Mouse (Mus musculus): Measurements from ENCODE around the gene Agfg1. TPM values are rescaled to one million over a fixed set of nuclear protein-coding genes. Genes with fewer than 3 reads are reported as not detected.

Gene Agfg1
- polyA plus RNA-seq, 1 experiment from 2014 or later, result 47.3 TPM

GRCm38 (mm10) chr1:82839614-82840421, 535 bp downstream of the Agfg1 start:
- Histone ChIP-seq H3K9ac (ENCODE audit: low read length) (peak overlapping the region; percentile 93), H3K4me3 (ENCODE audit: low read depth, low read length) (peak overlapping the region; percentile 99), H3K4me1 (replicated peaks; ENCODE audit: control insufficient read depth, insufficient read depth, low read length) (peaks cover 2% of the 10 kb centered on the region; the same call in 1 of the 2 replicates), H3K36me3 (ENCODE audit: control insufficient read depth, insufficient read depth, low read length) (no peaks in the 10 kb centered on the region), H3K27ac (ENCODE audit: low read depth, low read length) (peak overlapping the region; percentile 62), H3K9me3 (ENCODE audit: control insufficient read depth, low read length) (no peaks in the 10 kb centered on the region), H3K4me2 (ENCODE audit: low read depth, low read length, severe bottlenecking) (peak overlapping the region; percentile 78), H3K27me3 (ENCODE audit: control insufficient read depth, insufficient read depth, low read length) (no peaks in the 10 kb centered on the region)
- ATAC-seq (replicated peaks; ENCODE audit: low FRiP score) (peak; percentile 81), DNase-seq (ENCODE audit: low spot score) (no peak)
- WGBS, result under 1% methylated on average over 71 of the region's 86 CpGs

GRCm38 (mm10) chr1:82855729-82856128, 16.4 kb downstream of the Agfg1 start:
- no peak overlapping the region for H3K9ac ChIP-seq (ENCODE audit: low read length)
- H3K36me3 ChIP-seq (ENCODE audit: control insufficient read depth, insufficient read depth, low read length), result no peaks in the 10 kb centered on the region
- 92% methylated on average over 5 of the region's 5 CpGs for WGBS
- no peak for ATAC-seq (replicated peaks; ENCODE audit: low FRiP score)
- DNase-seq (ENCODE audit: low spot score), result no peak
- no peak overlapping the region for H3K4me3 ChIP-seq (ENCODE audit: low read depth, low read length)
- H3K4me2 ChIP-seq (ENCODE audit: low read depth, low read length, severe bottlenecking), result no peak overlapping the region
- H3K4me1 ChIP-seq (replicated peaks; ENCODE audit: control insufficient read depth, insufficient read depth, low read length), result no peaks in the 10 kb centered on the region
- H3K27ac ChIP-seq (ENCODE audit: low read depth, low read length), result no peak overlapping the region
- H3K27me3 ChIP-seq (ENCODE audit: control insufficient read depth, insufficient read depth, low read length), result no peaks in the 10 kb centered on the region
- no peaks in the 10 kb centered on the region for H3K9me3 ChIP-seq (ENCODE audit: control insufficient read depth, low read length)

GRCm38 (mm10) chr1:82858236-82858635, 19.0 kb downstream of the Agfg1 start:
- Histone ChIP-seq H3K9ac (ENCODE audit: low read length) (no peak overlapping the region), H3K4me1 (replicated peaks; ENCODE audit: control insufficient read depth, insufficient read depth, low read length) (no peaks in the 10 kb centered on the region)

GRCm38 (mm10) chr1:82860391-82860790, 21.1 kb downstream of the Agfg1 start:
- Histone ChIP-seq H3K9ac (ENCODE audit: low read length) (no peak overlapping the region), H3K4me2 (ENCODE audit: low read depth, low read length, severe bottlenecking) (no peak overlapping the region), H3K27me3 (ENCODE audit: control insufficient read depth, insufficient read depth, low read length) (no peaks in the 10 kb centered on the region), H3K9me3 (ENCODE audit: control insufficient read depth, low read length) (no peaks in the 10 kb centered on the region), H3K4me1 (replicated peaks; ENCODE audit: control insufficient read depth, insufficient read depth, low read length) (no peaks in the 10 kb centered on the region), H3K27ac (ENCODE audit: low read depth, low read length) (no peak overlapping the region), H3K36me3 (ENCODE audit: control insufficient read depth, insufficient read depth, low read length) (no peaks in the 10 kb centered on the region), H3K4me3 (ENCODE audit: low read depth, low read length) (no peak overlapping the region)
- 93% methylated on average over 4 of the region's 4 CpGs for WGBS
- DNase-seq (ENCODE audit: low spot score) (no peak), ATAC-seq (replicated peaks; ENCODE audit: low FRiP score) (no peak)

More at GRCm38 (mm10) chr1:82858236-82858635, 19.0 kb downstream of the Agfg1 start:
- no peak for DNase-seq (ENCODE audit: low spot score)
- H3K4me2 ChIP-seq (ENCODE audit: low read depth, low read length, severe bottlenecking), result no peak overlapping the region
- no peak overlapping the region for H3K4me3 ChIP-seq (ENCODE audit: low read depth, low read length)
- no peaks in the 10 kb centered on the region for H3K27me3 ChIP-seq (ENCODE audit: control insufficient read depth, insufficient read depth, low read length)
- no peak overlapping the region for H3K27ac ChIP-seq (ENCODE audit: low read depth, low read length)
- ATAC-seq (replicated peaks; ENCODE audit: low FRiP score), result no peak
- no peaks in the 10 kb centered on the region for H3K36me3 ChIP-seq (ENCODE audit: control insufficient read depth, insufficient read depth, low read length)
- H3K9me3 ChIP-seq (ENCODE audit: control insufficient read depth, low read length), result no peaks in the 10 kb centered on the region

- H3K36me3 ChIP-seq (ENCODE audit: control insufficient read depth, insufficient read depth, low read length), result no peaks in the 10 kb centered on the region
- no peak overlapping the region for H3K4me3 ChIP-seq (ENCODE audit: low read depth, low read length)
- DNase-seq (ENCODE audit: low spot score), result no peak
- H3K9me3 ChIP-seq (ENCODE audit: control insufficient read depth, low read length), result no peaks in the 10 kb centered on the region
- H3K27ac ChIP-seq (ENCODE audit: low read depth, low read length), result no peak overlapping the region
- ATAC-seq (replicated peaks; ENCODE audit: low FRiP score), result no peak
- no peaks in the 10 kb centered on the region for H3K27me3 ChIP-seq (ENCODE audit: control insufficient read depth, insufficient read depth, low read length)
- 88% methylated on average over 3 of the region's 3 CpGs for WGBS
- H3K9ac ChIP-seq (ENCODE audit: low read length), result no peak overlapping the region
- H3K4me1 ChIP-seq (replicated peaks; ENCODE audit: control insufficient read depth, insufficient read depth, low read length), result no peaks in the 10 kb centered on the region
- H3K4me2 ChIP-seq (ENCODE audit: low read depth, low read length, severe bottlenecking), result no peak overlapping the region
Observed at GRCm38 (mm10) chr1:82870202-82870601, 30.9 kb downstream of the Agfg1 start.

- H3K4me2 ChIP-seq (ENCODE audit: low read depth, low read length, severe bottlenecking), result no peak overlapping the region
- no peak overlapping the region for H3K27ac ChIP-seq (ENCODE audit: low read depth, low read length)
- no peaks in the 10 kb centered on the region for H3K9me3 ChIP-seq (ENCODE audit: control insufficient read depth, low read length)
- no peak for DNase-seq (ENCODE audit: low spot score)
- ATAC-seq (replicated peaks; ENCODE audit: low FRiP score), result no peak
- no peaks in the 10 kb centered on the region for H3K4me1 ChIP-seq (replicated peaks; ENCODE audit: control insufficient read depth, insufficient read depth, low read length)
- 88% methylated on average over 2 of the region's 2 CpGs for WGBS
- no peaks in the 10 kb centered on the region for H3K27me3 ChIP-seq (ENCODE audit: control insufficient read depth, insufficient read depth, low read length)
- H3K9ac ChIP-seq (ENCODE audit: low read length), result no peak overlapping the region
- no peak overlapping the region for H3K4me3 ChIP-seq (ENCODE audit: low read depth, low read length)
- no peaks in the 10 kb centered on the region for H3K36me3 ChIP-seq (ENCODE audit: control insufficient read depth, insufficient read depth, low read length)
Observed at GRCm38 (mm10) chr1:82879172-82879571, 39.9 kb downstream of the Agfg1 start.

- no peak overlapping the region for H3K4me2 ChIP-seq (ENCODE audit: low read depth, low read length, severe bottlenecking)
- H3K27me3 ChIP-seq (ENCODE audit: control insufficient read depth, insufficient read depth, low read length), result no peaks in the 10 kb centered on the region
- WGBS, result 68% methylated on average over 8 of the region's 8 CpGs
- no peak overlapping the region for H3K9ac ChIP-seq (ENCODE audit: low read length)
- ATAC-seq (replicated peaks; ENCODE audit: low FRiP score) (no peak), DNase-seq (ENCODE audit: low spot score) (no peak)
- no peaks in the 10 kb centered on the region for H3K9me3 ChIP-seq (ENCODE audit: control insufficient read depth, low read length)
- H3K27ac ChIP-seq (ENCODE audit: low read depth, low read length), result no peak overlapping the region
- H3K4me1 ChIP-seq (replicated peaks; ENCODE audit: control insufficient read depth, insufficient read depth, low read length), result no peaks in the 10 kb centered on the region
- no peak overlapping the region for H3K4me3 ChIP-seq (ENCODE audit: low read depth, low read length)
- no peaks in the 10 kb centered on the region for H3K36me3 ChIP-seq (ENCODE audit: control insufficient read depth, insufficient read depth, low read length)
Observed at GRCm38 (mm10) chr1:82880196-82880595, 40.9 kb downstream of the Agfg1 start.

- no peak for ATAC-seq (replicated peaks; ENCODE audit: low FRiP score)
- WGBS, result 96% methylated on average over 7 of the region's 7 CpGs
- Histone ChIP-seq H3K4me1 (replicated peaks; ENCODE audit: control insufficient read depth, insufficient read depth, low read length) (no peaks in the 10 kb centered on the region), H3K36me3 (ENCODE audit: control insufficient read depth, insufficient read depth, low read length) (peaks cover 2% of the 10 kb centered on the region; the same call in 1 of the 2 replicates), H3K9me3 (ENCODE audit: control insufficient read depth, low read length) (no peaks in the 10 kb centered on the region), H3K27me3 (ENCODE audit: control insufficient read depth, insufficient read depth, low read length) (no peaks in the 10 kb centered on the region), H3K9ac (ENCODE audit: low read length) (no peak overlapping the region), H3K27ac (ENCODE audit: low read depth, low read length) (no peak overlapping the region), H3K4me2 (ENCODE audit: low read depth, low read length, severe bottlenecking) (no peak overlapping the region), H3K4me3 (ENCODE audit: low read depth, low read length) (no peak overlapping the region)
- DNase-seq (ENCODE audit: low spot score), result no peak
Observed at GRCm38 (mm10) chr1:82893269-82893668, 54.0 kb downstream of the Agfg1 start.

- WGBS, result 98% methylated on average over 1 of the region's 1 CpGs
- Histone ChIP-seq H3K4me1 (replicated peaks; ENCODE audit: control insufficient read depth, insufficient read depth, low read length) (no peaks in the 10 kb centered on the region), H3K4me3 (ENCODE audit: low read depth, low read length) (no peak overlapping the region), H3K27me3 (ENCODE audit: control insufficient read depth, insufficient read depth, low read length) (no peaks in the 10 kb centered on the region), H3K36me3 (ENCODE audit: control insufficient read depth, insufficient read depth, low read length) (no peaks in the 10 kb centered on the region), H3K9ac (ENCODE audit: low read length) (no peak overlapping the region), H3K4me2 (ENCODE audit: low read depth, low read length, severe bottlenecking) (no peak overlapping the region), H3K27ac (ENCODE audit: low read depth, low read length) (no peak overlapping the region), H3K9me3 (ENCODE audit: control insufficient read depth, low read length) (no peaks in the 10 kb centered on the region)
- DNase-seq (ENCODE audit: low spot score) (no peak), ATAC-seq (replicated peaks; ENCODE audit: low FRiP score) (no peak)
Observed at GRCm38 (mm10) chr1:82900567-82900966, 61.3 kb downstream of the Agfg1 start.

Measured in forebrain, embryonic 11.5 days (tissue).